Mouse (Mus musculus): Measurements from ENCODE around the gene Mme.

The Mme gene

GRCm38 (mm10) chr3:63350704-63351103 is 109.4 kb downstream of the Mme start:
- ATAC-seq (ENCODE audit: low TSS enrichment) = no peak

- no peak for ATAC-seq (ENCODE audit: low TSS enrichment)
Measured at GRCm38 (mm10) chr3:63351680-63352260, 110.4 kb downstream of the Mme start.

GRCm38 (mm10) chr3:63359512-63359911 is 118.2 kb downstream of the Mme start:
- no peak for ATAC-seq (ENCODE audit: low TSS enrichment)

DNA sequence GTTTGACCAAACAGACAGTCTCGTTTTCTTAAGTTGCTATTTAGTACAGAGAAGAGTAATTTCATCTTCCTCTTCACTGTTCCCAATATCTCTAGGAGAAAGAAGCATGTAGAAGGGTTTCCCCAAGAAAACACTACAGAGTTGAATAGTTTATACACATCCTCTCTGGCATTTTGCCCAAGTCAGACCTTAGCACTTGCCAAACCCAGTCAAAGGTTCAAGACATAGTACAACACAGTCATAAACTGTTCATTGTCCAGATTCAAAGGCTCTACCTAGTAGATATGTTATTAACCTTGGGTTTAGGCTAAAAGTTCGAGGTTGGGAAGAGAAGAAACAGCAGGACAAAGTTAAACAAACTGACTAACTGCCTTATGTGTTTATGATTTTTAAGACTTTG is 143.7 kb downstream of the Mme start:
- no peak for ATAC-seq (ENCODE audit: low TSS enrichment)

DNA sequence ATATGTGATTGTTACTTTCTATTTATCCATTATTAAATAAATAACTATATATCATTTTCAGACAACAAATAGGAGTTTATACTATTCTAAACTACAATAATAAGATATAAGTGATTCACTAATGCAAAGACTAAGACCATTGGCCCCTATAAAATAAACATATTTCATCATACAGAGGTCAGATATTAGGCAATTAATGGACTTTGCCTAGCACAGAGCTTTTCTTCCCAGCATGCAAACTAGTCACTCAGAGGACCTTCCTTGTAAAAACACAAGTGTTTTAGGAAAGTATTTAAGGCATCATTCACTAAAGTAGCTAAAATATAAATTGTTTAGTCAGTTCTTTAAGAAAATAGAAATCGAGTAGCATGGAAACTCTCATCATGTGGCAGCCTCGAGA is 149.4 kb downstream of the Mme start:
- ATAC-seq (ENCODE audit: low TSS enrichment) = no peak

- ATAC-seq (ENCODE audit: low TSS enrichment) = no peak
Measured at GRCm38 (mm10) chr3:63391348-63391747, 150.0 kb downstream of the Mme start.

DNA sequence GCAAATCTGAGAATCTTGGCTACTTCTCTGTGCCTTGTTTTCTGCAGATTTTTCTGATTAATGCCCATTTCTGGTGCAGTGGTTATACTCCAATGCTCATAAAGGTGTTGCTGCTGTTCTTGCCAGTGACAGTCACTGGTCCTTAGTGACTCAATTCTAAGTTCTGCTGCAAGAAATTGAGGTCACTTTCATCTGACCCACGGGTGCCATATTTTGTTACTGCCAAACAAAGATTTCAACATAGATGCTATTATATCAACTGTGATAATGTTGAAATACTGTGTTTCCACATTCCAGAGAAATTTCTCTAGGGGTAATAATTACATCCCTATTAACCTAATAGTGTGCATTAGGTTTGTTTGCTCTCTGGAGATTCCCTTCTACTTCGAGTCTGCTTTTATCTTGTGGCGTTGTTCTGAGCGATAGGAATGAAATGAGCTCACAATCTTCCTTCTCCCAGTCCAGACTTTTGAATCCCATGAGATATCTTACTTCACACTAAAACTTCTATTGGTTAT is 153.1 kb downstream of the Mme start:
- no peak for ATAC-seq (ENCODE audit: low TSS enrichment)

GRCm38 (mm10) chr3:63398171-63398570 is 156.8 kb downstream of the Mme start:
- ATAC-seq (ENCODE audit: low TSS enrichment) = no peak

GRCm38 (mm10) chr3:63406438-63406837 is 165.1 kb downstream of the Mme start:
- ATAC-seq (ENCODE audit: low TSS enrichment) = no peak

- ATAC-seq (ENCODE audit: low TSS enrichment) = peak; percentile 83
Measured at GRCm38 (mm10) chr3:63411006-63411405, 169.7 kb downstream of the Mme start.

DNA sequence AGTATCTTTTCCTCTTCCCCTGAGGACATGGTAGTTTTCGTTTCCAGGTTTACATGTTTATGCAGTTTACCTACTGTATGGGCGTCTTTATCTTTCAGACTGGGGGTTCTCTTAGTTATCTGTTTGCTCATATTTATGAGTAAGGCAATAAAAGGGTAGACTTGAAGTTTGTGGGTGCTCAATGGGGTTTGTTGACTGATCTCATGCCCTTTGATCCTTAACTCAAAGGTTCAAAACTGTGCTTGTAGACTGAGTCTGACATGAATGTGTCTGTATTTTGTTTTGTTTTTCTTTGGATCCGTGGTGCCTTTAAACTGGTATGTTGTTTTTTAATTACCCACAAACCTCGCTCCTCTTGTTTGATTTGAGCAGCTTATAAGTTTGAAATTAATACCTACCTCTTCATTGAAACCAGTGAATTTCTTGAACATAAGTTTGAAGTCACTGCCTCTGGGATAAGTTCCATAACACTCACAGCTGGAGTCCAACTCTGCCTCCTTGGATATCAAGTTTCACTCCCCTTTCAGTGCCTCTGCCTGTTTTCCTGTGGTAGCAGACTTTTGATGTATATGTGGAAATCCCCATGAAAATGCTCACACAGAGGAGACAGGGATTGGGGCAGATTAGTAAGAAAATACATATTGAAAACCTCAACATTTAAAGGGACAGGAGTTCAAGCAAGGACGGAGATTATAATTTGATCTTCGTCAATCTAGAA is 171.0 kb downstream of the Mme start:
- ATAC-seq (ENCODE audit: low TSS enrichment) = no peak

- no peak for ATAC-seq (ENCODE audit: low TSS enrichment)
Measured at GRCm38 (mm10) chr3:63413046-63413911, 171.9 kb downstream of the Mme start.

DNA sequence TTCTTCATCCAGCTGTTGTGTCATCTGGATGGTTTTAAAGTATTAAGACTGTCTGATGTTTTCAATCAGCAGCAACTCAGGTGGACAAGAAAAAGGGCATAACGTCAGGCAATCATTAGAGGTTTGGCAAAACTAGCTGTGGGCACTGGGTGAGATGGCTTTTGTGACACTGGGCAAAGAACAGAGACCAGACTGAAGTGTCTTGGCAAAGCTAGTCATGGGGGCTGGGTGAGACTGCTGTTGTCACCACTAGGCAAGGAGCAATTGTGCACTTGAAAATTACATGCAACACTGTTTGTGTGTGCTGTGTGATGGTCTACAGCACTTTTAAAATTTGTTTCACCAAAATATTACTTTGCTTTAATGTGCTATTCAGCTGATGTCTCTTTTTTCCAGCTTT is 175.9 kb downstream of the Mme start:
- ATAC-seq (ENCODE audit: low TSS enrichment) = no peak

- ATAC-seq (ENCODE audit: low TSS enrichment) = no peak
Measured at GRCm38 (mm10) chr3:63417758-63418157, 176.4 kb downstream of the Mme start.

GRCm38 (mm10) chr3:63423552-63423951 is 182.2 kb downstream of the Mme start:
- ATAC-seq (ENCODE audit: low TSS enrichment) = no peak
